Mouse (Mus musculus): ENCODE measurements around the gene Ank2.

Gene Ank2

DNA sequence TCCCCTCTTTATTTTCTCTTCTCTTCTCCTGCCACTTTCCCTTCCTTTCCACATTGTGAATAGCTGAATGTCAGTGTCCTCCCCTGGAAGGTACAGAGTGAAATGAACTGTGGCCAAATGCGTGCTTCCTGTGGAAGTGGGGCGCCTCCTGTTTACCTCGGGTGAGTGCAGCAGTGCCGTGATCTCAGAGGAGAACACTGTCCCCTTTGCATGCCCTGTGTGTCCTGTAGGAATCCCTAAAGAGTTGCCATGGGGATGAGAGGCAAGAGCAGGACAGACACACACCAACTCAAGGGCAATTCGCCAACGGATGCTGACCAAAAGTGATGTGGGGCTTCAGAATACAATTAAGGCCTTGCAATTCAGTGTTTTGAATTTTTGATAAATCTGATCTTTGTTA is 521.8 kb downstream of the Ank2 start:
- DNase-seq (ENCODE audit: low spot score): no peak

GRCm38 (mm10) chr3:126976793-126977192 is 522.4 kb downstream of the Ank2 start:
- DNase-seq (ENCODE audit: low spot score): no peak

DNA sequence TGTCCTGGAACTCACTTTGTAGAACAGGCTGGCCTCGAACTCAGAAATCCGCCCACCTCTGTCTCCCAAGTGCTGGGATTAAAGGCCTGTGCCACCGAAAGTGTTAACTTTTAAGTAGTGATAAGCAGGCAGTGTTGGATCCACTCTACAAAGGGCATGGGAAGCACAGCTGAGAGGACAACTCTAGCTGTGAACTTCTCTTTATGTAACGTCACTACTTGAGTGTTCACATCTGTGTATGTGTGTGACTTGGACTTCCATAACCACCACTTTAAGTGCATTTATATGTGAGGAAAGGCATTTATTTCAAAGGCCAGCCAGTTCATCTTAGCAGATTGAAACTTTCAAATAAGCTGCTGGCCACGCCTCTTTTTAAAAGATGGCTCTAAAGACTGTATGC is 523.7 kb downstream of the Ank2 start:
- no peak for DNase-seq (ENCODE audit: low spot score)

GRCm38 (mm10) chr3:126973551-126973950 is 525.6 kb downstream of the Ank2 start:
- no peak for DNase-seq (ENCODE audit: low spot score)

DNA sequence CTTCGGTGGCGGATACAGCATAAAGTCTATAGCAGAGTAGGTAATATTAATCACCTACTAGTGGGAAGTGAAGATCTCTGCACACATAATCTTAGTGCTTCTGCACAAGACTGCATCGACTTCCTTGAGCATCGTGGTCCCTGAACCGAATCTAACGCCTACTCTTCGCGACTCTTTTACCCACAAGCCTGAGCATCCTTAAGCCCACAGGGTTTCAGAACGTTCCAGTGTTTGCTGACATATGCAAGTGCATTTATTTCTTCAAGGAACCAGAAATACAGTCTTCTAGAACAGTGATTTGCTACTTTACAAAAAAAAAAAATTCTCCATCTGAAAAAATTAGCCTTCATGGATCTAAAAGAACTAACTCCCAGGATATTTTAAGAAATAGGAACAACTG is 527.6 kb downstream of the Ank2 start:
- DNase-seq (ENCODE audit: low spot score): no peak

DNA sequence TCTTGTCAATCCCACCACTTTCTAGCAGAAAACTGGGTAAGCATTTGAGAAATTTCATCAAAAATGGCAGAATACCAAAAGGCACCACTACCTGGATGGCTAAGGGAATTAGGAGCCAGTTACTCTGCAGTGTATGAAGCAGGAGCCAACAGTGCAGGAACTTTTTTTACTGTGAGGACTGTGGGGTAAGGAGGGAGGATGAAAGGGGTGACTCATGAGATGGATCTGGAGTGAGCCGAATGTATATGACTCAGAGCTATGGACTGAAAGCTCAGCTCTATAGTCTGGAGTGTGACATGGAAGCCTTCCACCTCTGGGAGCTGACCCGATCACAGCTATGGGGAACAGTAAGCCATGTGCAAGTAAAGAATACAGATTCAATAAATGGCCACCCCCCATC is 530.4 kb downstream of the Ank2 start:
- no peak for DNase-seq (ENCODE audit: low spot score)

DNA sequence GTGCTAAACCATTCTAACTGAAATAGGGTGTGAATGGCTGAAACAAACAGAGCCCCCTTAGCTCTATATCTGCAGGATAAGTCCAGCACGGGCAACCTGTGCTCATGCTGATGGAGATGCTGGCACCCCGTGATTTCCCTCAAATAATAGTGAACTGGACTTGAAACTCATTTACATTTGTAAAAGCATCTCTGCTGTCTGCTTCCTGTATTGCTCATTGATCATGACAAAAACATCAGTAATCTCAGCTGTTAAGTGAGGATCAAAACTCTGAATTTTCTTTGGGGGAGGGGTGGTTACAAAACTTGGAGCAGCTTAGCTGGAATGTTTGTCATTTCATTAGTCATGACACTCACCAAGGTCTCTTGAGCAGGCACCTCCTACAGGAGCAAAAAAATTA is 533.4 kb downstream of the Ank2 start:
- DNase-seq (ENCODE audit: low spot score): no peak

DNA sequence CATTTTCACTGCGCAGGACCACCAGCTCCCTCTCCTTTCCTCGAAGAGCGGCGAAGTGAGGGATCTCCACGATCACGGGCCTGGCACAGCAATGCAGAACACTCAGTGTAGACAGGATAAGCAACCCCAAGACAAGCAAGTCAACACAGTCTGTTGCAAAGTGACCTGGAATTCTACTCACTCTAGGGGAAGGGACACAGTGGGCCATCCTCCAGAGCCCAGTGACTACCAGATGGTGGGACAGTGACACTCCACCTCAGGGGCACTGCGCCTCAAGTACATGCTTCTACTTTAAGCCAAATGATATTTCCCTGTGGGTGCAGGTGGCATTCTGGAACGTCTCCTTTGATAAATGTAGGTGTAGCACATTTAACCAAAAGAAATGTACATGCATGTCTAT is 536.8 kb downstream of the Ank2 start:
- no peak for DNase-seq (ENCODE audit: low spot score)

- DNase-seq (ENCODE audit: low spot score): no peak
Measured at GRCm38 (mm10) chr3:126952698-126953097, 546.5 kb downstream of the Ank2 start.

DNA sequence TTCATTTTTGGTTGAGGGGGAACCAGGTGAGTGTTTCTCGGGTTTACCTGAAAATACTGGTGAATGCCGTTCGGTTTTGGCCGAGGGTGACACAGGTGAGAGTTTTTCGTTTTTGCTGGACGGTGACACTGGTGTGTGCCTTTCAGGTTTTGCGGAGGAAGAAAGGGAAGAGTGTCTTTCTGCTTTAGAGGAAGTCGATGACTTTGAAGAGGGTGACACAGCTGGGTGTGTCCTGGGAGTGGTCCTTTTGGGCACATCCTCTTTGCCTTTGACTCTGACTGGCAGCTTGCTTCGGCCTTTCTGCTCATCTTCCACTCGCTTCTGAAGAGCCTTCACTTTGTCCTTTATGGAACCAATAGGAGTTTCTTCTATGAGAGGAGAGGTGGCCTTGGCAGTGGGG is 552.6 kb downstream of the Ank2 start:
- DNase-seq (ENCODE audit: low spot score): no peak

GRCm38 (mm10) chr3:126944838-126945237 is 554.3 kb downstream of the Ank2 start:
- DNase-seq (ENCODE audit: low spot score): no peak

GRCm38 (mm10) chr3:126944081-126944480 is 555.1 kb downstream of the Ank2 start:
- no peak for DNase-seq (ENCODE audit: low spot score)

DNA sequence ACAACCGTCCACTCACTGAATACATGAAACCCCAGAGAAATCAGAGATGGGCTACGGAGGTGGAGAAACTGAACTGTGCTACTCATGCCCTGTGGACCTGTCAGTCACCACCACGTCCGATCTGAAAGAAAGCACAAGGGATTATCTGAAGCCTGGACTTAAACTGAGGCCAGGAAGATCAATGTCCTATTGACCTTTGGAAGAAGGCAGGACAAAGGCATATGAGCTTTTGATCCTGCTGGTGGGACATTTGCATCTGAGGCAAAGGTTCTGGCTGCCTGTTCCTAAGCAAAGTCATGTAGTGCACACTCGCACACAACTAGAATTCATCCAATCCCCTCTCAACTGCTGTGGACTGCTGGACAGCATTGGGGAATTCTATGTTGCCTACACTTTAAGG is 558.7 kb downstream of the Ank2 start:
- no peak for DNase-seq (ENCODE audit: low spot score)

DNA sequence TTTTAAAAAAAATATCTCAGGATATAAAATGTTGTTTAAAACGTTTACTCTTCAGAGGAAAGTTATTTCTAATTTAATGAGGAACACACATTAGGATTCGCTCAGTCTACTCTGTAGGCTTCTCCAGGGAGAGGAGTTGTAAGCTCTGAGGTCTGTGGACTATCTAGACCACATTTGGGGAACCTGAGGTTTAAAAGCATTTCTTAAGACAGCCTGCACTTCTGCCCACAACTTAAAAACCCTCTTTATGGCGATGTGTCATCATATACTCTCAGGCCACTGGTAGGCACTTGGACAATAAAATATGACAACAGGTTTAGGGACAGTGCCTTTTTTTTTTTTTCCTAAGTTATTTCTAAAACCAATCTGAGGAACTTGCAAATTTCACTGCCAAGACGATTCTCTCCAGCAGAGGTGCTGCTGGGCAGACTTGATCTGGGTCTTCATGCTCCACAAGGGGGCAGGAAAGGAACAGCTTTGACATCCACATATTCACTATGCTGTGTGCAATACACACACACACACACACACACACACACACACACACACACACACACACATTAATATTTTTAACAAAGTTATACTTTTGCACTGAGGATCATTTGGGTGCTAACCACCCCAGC is 567.2 kb downstream of the Ank2 start:
- DNase-seq (ENCODE audit: low spot score): no peak

- DNase-seq (ENCODE audit: low spot score): no peak
Measured at GRCm38 (mm10) chr3:126923575-126924382, 575.4 kb downstream of the Ank2 start.

DNA sequence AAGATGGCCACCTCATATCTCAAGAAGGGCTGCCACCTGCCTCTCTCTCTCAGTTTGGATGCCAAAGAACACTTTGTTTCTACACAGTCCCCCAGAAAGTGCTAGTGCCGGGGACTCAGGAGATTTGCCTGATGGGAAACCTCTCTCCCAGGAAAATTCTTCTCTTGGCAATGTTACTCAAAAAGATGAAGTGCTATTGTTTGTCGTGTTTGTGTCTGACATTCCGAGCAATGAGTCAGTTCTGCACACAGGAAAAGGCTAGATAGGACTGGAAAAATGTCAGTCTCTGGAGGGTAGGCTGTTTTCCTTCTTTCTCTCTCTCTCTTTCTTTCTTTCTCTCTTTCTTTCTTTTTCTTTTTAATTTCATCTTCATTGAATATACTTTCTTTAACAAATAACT is 577.2 kb downstream of the Ank2 start:
- peak; percentile 21 for DNase-seq (ENCODE audit: low spot score)

GRCm38 (mm10) chr3:126920296-126920695 is 578.9 kb downstream of the Ank2 start:
- no peak for DNase-seq (ENCODE audit: low spot score)

GRCm38 (mm10) chr3:126918805-126919473 is 580.2 kb downstream of the Ank2 start:
- no peak for DNase-seq (ENCODE audit: low spot score)

- DNase-seq (ENCODE audit: low spot score): no peak
Measured at GRCm38 (mm10) chr3:126916381-126916780, 582.8 kb downstream of the Ank2 start.

DNA sequence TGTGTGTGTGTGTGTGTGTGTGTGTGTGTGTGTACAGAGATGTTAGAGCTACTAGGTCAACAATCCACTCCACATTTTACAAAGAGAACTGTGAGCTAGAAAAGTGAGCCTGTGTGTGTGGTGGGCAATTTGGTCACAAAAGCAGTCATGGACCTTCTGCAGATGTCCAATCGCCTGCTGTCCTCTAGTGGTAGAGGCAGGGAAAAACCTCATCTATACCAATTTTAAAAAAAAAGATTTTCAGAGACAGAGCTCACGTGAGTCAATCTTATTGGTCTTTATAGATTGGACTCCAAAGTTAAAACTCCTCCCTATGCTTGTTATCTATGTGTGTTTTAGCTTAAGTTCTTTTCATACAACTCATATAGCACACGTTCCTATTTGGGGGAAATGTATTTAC is 595.6 kb downstream of the Ank2 start:
- DNase-seq (ENCODE audit: low spot score): no peak

DNA sequence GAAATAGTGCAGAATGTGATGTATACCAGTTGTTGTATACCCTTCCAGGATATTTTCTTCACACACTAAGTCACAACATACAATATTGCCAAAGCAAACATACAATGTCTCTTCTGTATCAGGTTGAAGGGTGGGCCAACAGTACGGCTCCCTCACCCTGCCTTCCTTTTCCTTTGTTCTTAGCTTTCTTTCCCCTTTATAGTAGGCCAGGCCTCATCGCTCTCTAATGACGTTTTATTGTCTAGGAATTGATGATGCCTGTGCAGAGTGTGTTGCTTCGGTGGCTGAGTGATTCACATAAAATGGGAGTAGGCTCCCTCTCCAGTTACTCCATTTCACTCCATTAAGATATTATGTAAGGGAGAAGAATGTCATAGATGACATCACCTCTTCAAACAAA is 612.5 kb downstream of the Ank2 start:
- no peak for DNase-seq (ENCODE audit: low spot score)

DNA sequence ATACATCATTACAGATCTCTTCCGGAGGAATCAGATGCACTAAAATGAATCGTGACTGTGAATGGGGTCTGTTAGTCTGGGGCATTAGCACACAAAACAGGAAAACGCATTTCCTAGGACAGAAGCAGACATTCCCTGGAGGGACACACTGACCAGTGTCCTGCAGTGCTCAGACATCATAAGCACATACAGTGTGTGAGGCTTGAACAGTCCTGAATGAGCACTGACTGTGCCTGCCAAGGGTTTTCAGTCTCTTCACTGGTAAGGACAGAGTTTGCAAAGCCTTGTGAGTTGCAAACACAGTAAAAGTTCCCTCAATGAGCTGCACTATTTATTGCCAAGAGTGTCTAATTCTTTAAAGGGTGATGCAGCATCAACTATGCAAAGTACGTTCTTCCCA is 613.1 kb downstream of the Ank2 start:
- DNase-seq (ENCODE audit: low spot score): no peak

DNA sequence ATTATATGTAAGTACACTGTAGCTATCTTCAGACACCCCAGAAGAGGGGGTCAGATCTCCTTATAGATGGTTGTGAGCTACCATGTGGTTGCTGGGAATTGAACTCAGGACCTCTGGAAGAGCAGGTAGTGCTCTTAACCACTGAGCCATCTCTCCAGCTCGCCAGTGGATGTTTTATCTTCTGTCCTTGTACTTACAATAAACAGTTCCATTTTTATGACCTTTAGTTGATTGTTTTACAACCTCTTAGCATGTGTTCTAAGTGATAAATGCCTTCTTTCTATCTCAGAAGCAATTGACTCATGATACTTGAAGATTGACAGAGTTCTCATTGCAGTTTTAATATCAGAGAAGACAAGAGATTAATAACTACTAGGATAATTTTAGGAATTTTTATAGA is 620.9 kb downstream of the Ank2 start:
- no peak for DNase-seq (ENCODE audit: low spot score)
